Mouse (Mus musculus): ENCODE data around the gene Ankrd23.
"Not testable (repeated sequence)": the region's sequence is repeated elsewhere in the genome, so short reads cannot be mapped to it uniquely, and the experiment has no call there.

Ankrd23 gene

DNA sequence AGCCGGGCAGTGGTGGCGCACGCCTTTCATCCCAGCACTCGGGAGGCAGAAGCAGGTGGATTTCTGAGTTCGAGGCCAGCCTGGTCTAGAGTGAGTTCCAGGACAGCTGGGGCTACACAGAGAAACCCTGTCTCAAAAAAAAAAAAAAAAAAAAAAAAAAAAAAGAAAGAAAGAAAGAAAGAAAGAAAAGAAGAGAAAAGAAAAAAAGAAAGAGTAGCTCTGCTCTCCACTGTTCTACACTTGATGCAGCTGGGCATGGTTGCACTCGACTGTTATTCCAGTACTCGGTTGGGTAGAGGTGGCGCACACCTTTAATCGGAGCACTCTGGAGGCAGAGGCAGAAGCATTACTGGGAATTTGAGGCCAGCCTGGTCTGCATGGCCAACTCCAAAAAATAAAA, at the start of gene Ankrd23:
TSS of gene Ankrd23 (minus strand) at position 101 of the 400 bp plus-strand sequence.
- DNase-seq (ENCODE audit: low read depth, low spot score) = not testable (repeated sequence)

DNA sequence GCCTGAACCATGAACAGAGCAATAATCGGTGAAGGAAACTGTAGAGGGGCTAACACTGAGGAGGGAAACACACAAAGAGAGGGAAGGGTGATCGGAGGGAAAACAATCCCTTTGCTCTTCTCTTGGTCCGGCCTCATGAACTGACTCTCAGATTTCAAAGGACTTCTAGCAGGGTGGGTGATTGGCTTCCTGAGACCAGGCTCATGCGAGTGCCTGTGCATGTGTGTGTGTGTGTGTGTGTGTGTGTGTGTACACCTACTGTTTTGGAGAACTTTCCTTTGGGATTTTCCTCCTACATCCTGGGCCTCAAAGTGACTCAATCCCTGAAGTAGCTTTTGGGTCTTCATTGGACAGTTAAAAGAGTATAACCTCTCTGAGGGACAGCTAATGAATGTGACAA, 49.6 kb upstream of the Ankrd23 start:
- DNase-seq (ENCODE audit: low read depth, low spot score) = no peak

DNA sequence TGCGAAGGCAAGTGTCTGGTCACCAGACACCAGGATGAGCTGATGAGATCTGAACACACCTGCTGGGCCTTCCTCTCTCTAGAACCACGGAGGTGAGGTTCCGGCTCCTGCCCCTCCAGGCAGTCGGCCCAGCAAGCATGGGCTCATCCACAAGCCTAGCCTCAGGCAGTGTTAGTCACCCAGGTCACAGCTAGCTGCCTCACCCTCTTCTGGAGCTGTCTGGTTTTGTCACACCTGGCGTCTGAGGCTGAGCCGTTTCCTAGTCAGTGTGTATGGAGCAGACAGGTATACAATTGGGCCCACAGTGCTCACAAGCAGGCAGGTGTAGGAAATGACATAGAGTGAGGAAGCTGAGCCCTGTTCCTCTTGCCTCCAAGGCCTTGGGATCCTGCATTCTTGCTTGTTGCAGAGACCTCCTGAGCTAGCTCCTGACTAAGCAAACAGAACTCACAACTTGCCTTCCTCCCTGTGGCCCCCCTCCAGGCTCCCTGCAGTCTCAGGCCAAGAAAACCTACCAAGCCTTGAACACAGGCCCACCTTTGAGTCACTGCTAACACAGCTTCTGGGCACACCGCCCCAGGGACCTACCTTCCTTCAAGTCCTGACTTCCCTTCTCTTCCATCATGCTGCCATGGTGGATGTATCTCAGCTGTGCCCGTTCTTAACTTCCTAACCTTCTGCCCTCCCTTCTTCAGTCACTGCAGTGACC, 46.9 kb upstream of the Ankrd23 start:
- DNase-seq (ENCODE audit: low read depth, low spot score) = no peak

DNA sequence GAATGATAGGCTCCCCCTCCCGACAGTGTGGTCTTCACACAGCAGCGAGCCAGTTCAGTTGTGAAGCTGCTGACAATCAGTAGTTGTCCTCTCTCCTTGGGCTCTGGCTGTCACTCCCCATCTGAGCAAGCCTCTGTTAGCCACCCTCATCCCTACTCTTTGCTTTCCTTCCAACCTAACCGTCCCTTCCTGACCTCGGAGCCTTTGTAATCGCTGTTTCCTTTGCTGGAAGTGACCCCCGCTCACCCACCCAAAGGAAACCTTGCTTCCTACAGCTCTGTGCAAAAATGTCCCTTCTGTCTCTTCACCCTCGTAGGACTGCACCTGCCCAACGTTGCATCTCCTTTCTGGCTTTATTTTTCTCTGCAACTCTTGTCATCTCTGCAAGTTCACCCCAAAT, 45.5 kb upstream of the Ankrd23 start:
- DNase-seq (ENCODE audit: low read depth, low spot score) = no peak

DNA sequence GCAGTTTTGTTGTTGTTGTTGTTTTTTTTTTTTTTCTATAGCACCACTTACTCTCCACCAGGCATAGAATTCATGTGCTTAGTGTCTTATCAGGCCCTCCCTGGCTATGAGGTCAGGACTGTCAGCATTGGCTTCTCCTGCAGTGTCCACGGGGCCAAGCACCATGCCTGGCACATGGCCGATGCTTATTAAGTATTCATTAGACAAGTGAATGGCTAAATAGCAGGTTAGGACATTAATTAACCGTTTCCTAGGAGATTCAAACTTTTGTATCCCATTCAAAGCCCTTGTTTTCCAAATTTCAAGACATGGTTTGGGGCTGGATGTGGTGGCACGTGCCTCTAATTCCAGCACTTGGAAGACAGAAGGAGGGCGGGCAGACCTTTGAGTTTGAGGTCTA, 44.6 kb upstream of the Ankrd23 start:
- no peak for DNase-seq (ENCODE audit: low read depth, low spot score)

DNA sequence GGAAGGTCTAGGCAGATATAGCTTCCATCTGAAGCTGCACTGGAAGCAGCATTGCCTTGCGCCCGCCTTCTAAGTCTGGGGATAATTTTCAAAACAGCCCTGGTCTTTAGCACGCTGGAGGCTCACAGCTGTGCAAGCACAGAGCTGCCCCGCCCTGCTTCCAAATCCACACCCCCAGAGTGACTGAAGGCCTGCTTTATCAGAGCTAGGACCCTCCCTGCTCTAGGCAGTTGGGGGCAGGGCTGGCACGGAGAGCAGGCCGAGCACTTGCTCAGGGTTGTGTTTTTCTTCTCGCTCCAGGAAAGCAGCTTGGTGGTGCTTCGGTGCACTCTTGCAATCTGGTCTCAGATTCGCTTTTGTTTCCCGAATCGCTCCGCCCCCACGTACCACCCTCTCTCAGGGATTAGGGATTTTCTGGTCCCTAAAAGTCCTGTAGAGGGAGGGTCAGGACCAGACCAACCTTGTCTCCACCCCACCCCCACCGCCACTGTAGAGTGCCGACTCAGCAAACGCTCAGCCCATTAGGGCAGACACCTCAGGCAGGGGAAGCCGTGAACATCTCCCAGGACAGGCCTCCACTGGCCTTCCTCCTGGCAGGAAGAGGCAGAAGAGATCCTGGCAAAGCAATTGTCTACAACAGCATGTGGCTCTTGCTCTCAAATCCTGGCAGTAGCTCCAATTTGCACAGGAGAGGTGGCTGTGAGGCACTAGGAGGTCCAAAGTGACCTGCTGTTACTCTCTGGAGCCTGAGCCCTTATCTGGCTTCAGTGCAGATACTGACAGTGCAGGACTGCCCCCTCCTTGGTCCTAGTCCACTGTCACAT, 43.9 kb upstream of the Ankrd23 start:
- DNase-seq (ENCODE audit: low read depth, low spot score) = no peak

DNA sequence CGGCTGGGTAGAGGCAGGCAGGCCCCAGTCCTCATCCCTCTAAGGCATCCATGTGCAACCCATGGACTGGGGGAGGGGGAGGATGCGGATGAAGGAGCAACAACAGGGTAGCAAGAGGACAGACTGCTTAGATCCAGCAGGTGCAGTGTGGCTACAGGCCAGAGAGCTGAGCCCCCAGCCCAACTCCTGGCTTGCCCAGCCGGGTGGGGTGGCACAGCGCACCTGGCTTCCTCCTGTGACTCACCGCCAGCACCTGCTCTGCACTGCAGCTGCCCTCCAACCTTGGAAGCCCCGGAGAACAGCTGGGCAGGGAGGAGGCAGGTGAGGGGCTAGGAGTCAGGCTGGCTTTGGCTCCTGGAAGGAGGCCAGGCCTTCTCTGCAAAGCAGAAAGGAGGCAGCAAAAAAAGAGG, 43.3 kb upstream of the Ankrd23 start:
- no peak for DNase-seq (ENCODE audit: low read depth, low spot score)

DNA sequence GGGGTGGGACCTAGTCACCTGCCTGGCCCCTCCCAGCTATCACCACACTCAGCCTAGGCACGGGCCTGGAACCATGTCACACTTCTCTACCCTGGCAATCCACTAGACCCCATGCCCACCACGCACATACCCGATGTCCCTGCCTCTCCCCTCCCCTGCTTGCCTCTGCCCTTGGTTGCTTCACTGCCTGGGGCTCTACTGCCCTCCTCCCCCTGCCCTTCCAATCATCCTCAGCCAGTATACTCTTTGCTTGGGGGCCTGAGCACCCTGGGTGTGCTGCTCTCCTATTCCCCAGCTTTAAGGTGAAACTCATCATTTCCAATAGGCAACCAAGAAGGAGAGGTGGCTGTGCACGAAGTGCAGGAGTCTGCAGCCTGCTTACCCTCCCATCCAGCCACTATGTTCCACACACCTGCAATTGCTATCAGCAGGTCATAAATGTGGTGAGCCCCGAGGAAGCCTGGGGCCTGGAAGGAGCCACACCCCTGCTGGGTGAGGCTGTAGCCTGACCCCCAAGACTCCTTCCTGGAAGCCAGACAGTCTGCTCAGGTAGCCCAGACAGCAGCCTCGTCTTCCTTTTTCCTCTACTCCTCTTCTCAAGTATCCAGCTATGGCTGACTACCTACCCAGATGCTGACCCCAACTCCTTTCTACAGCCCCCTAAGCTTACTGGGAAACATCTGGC, 40.5 kb upstream of the Ankrd23 start:
- no peak for DNase-seq (ENCODE audit: low read depth, low spot score)

DNA sequence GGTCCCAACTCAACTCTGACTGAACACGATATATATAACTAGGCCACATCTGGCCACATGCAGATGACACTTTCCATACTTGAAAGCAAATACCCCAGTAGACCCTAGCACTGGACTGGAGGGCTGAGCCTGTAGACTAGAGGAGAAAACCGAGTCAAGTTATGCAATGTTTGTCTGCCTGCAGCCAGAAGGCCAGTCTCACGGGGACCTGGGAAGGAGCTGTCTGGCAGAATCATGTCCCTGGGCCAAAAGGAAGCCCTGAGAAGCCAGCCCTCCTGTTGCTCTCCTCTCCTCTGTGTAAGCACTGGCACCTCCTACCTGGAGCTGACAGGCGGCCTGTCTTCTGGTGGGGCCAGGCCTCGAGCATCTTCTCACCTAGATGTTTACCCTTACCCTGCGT, 38.7 kb upstream of the Ankrd23 start:
- no peak for DNase-seq (ENCODE audit: low read depth, low spot score)

DNA sequence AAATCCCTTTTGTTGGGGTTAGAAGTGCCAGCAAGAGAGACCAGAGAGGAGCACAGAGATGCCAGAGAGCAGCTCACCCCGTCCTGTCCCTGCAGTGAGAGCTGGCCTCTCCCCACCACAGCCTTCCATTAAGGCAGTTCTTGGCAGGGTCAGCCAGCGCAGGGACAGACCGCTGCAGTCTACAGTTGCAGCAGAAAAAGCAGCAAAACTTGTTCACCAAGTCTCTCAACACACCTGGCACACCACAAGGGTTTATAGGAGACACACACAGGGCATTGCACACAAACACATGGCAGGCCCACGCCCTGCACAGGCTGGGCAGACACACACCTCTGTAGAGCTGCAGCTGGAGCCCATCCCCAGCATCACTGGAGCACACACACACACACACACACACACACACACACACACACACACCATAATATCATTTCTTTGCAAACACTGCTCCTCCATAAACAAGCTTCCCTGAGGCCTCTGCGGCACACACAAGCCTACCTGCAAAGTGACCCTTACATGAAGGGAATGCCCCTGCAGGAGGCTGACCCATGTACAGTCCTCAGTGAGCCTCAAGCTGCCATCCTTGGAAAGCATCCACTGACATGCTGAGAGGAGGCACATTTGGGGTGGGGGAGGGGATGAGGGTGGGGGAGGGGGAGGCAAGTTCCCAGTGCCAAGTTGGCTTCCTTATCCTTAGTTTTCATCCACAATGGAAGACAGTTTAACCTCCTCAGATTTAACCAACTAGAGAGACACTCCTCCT, 37.7 kb upstream of the Ankrd23 start:
- DNase-seq (ENCODE audit: low read depth, low spot score) = no peak

DNA sequence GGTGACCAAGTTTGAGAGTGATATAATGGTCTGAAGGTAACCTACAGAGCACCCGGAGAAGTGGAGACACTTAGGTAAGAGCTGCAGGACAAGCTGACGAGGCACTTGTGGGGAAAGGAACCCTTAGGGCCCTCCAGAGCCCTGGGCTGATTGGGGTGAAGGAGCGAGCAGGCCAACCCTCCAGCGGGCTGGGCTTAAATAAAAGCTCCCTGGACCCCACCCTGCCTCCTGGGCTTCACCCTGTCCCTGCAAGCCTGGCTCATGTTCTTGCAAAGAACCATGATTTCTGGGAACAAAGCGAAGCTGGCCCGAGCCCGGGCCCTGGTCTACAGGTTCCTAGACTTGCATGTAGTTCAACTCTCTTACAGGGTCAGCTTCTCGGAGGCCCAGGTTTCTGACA, 36.8 kb upstream of the Ankrd23 start:
- DNase-seq (ENCODE audit: low read depth, low spot score) = no peak

DNA sequence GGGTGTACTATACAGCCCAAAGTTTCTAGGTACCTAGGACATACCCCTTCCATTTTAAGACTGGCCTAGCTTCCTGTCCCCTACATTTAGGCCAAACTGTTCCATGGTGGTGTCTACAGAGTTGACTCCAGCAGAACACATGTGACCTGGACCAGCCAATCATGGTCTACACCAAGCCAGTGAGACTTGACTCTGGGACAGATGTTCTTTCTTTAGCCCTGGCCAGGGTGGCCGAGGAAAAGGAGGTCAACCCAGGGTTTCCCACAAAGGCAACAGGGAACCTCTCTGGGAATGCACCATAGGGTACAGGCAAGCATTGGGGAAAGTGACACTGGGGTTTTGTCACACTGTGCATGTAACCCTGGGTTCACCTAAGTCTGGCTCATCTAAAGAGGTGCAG, 36.0 kb upstream of the Ankrd23 start:
- no peak for DNase-seq (ENCODE audit: low read depth, low spot score)

DNA sequence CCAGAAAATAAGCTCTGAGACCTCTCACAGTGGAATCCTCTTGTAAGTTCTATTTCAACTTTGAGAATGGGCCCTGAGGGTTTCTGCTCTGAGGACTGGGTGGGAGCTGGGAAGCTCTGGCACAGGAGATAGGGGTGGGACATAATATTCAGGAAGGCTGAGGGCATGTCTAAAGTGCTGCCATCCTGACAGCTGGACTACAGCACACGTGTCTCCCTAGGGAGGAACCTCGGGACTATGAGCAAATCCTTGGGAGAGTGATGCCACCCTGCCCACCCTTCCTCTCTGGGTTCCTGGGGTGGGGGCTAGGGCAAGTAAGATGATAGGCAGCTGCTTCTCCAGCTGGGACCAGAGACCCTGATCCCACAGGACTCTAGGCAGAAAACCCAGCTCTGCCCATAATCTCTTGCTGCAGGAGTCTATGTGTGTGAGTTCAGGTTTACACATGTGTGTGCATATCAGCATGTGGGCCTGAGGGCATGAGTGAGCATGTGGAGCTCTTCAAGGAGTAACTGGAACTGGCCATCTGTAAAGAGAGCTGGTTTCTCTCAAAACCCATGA, 35.5 kb upstream of the Ankrd23 start:
- no peak for DNase-seq (ENCODE audit: low read depth, low spot score)

DNA sequence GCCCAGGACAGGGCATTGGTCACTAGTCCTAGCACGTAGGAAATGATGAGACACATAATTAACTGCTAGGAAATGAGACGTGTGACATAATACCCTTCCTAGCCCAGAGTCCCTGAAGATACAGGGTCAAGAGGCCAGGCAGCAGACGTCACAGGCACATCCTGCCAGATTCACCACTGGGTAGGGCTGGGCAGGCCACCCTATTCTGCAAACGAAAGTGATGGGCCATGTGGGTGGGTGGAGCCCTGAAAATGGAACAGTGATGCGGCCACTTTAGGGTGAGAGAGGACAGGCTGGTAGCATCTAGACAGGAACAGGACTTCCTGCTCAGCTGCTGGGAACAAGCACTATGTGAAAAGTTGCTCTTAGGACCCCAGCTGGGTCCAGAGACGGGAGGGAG, 34.9 kb upstream of the Ankrd23 start:
- no peak for DNase-seq (ENCODE audit: low read depth, low spot score)

DNA sequence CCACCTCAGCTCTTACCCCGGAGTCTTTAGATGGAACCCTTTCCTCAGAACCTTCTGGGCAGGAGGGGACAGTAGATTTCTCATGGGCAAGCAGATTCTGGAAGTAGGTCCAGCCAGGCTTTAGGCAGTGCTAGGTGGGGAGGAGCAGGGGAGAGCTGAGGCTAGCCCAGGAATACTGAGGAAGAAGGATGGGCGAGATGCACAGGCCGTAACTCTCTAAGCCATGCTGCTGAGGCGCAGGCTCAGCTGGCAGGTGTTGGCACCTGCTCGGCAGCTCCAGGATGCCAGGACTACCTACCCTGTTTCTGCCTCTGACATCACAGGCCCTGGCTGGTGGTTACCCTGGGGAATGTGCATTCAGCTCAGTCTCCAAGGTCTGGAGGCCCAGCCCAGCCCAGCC, 33.6 kb upstream of the Ankrd23 start:
- DNase-seq (ENCODE audit: low read depth, low spot score) = no peak

DNA sequence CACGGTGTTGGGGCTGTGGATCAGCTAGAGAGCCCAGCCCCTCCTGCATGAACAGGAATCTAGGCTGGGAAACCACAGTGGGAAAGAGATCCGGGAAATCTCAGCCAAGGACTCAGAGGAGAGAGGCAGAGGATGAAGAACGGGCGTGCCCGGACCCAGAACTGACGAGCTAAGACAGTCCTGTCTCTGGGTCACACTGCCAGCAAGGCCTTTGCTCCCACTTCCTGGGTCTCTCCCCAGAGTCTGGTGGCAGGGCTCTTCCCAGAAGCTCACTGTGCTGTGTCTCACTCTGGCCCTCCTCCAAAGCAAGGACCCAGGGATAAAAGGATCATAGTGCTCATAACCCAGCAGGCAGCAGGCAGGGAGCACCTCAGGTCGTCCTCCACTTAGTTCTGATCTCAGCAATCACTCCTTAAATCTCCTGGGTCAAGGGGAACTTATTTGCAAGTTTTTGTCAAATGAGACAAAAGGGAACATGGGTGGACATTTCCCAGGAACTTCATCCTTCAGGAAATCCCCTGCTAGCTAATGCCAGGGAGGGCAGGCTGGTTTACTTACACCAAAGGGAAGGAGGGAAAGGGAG, 33.1 kb upstream of the Ankrd23 start:
- no peak for DNase-seq (ENCODE audit: low read depth, low spot score)

DNA sequence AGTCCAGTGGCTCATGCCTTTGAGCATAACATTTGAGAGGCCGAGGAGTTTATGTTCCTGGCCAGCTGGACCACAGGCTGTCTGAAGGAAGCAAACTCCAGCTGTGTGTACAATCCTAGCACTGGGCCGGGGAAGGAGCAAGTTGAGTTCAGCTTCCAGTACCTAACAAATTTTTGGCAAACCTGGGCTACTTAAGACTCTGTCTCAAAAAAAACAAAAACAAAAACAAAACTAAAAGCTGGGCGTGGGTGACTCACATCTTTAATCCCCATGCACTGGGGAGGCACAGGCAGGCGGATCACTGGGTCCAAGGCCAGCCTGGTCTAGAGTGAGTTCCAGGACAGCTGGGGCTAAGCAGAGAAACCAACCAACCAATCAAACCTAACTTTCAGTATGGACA, 32.1 kb upstream of the Ankrd23 start:
- no peak for DNase-seq (ENCODE audit: low read depth, low spot score)

DNA sequence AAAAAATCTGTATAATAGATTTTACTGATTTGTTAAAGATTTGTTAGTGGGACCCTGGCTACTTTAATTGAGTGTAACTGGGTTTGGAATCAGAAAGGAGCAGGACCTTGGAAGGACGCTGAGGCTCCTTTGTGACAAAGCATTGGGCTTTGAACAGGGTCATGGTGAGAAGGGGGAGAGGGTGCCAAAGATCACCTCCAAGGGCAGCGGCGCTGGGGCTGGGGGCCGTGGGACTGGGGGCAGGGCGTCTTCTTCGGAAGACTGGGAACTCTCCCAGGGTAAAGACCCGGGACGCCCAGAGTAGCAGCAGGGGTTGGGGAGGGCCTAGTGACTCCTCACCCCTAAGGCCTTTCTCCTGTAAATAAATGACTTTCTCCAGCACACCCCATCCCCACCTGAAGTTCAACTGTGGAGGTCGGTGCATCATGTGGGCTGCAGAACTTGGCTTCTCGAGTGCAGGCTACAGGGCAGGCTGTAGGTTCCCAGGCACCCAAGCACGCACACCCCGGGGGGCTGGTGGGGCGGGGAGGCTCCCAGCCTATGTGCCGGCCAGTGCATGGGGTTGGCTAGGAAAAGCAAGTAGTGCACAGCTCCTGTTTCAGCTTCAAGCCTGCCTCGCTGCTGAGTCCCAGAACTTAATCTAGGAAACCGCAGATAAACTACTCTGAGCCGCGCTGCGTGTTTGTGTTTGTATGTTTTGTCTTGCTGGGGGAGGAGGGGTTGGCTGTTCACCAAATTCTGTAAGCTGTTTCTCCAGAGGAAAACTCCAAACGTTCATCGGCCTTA, 31.3 kb upstream of the Ankrd23 start:
- no peak for DNase-seq (ENCODE audit: low read depth, low spot score)

DNA sequence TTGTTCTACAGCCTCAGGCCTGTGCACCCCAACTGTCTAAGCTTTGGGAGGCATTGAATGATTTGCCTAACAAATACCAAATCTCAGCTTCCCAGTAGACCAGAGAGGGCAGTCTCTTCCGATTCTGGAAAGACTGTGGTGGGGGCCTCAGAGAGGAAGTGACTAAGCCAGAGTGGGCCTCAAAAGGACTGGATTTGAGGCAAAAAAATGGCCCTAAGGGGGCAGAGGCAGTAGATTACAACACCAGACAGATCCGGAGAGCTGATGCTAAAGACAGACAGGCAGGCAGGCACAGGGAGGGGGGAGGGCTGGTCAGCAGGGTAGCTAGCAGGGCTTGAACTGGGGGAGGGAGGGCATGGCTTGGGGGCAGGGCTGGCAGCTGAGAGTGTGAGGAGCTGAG, 29.7 kb upstream of the Ankrd23 start:
- no peak for DNase-seq (ENCODE audit: low read depth, low spot score)

DNA sequence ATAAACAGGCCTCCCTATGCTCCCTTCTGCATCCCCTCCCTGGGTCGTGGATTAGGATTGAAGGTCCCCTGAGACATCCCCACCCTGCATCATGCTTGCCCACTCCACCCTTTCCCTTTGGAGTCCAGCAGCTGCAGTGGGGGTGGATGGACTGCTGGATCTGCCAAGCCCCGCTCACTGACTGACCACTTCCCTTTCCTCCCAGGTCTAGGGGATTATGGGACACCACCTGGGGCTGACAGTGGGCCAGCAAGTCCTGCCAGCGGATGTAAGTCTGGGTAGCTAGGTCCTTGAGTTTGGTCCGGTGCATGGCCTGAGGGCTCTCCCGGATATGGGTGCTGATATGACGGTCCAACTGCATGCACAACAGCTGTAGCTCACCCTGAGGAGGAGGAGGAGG, 27.4 kb upstream of the Ankrd23 start:
- no peak for DNase-seq (ENCODE audit: low read depth, low spot score)
